Mouse (Mus musculus) embryonic stem cell, embryonic (primary cell): Measurements from ENCODE around the gene Olfr1331.
"Not testable (repeated sequence)": the region's sequence is repeated elsewhere in the genome, so short reads cannot be mapped to it uniquely, and the experiment has no call there.

Source experiments
- CTCF ChIA-PET, 4 experiments: fragments of 300-600 bp in 2 of 4; fragments of 350-600 bp in 2 of 4; sonication (Branson Sonifier 250); formaldehyde crosslinking; loops; one replicate each; lab custom pipeline; 2022; ENCODE audit warnings: inconsistent platforms in 2 of 4; lab: Charles Lee
- POLR2A ChIA-PET, 4 experiments: fragments of 300-600 bp in 2 of 4; fragments of 350-600 bp in 2 of 4; sonication (Branson Sonifier 250); formaldehyde crosslinking; loops; one replicate each; lab custom pipeline; 2022; ENCODE audit warnings: antibody characterized with exemption in 4 of 4, inconsistent platforms in 1 of 4; lab: Charles Lee

Gene Olfr1331

GRCm38 (mm10) chr4:118864349-118864748, at the start of gene Olfr1331:
Olfr1331 (plus strand) TSS chr4:118864649.
- POLR2A ChIA-PET, result no interaction called here
- CTCF ChIA-PET, result no interaction called here

- CTCF ChIA-PET, result no interaction called here
- POLR2A ChIA-PET, result no interaction called here
These were observed 45.5 kb upstream of the Olfr1331 start for GRCm38 (mm10) chr4:118818921-118819320.

DNA sequence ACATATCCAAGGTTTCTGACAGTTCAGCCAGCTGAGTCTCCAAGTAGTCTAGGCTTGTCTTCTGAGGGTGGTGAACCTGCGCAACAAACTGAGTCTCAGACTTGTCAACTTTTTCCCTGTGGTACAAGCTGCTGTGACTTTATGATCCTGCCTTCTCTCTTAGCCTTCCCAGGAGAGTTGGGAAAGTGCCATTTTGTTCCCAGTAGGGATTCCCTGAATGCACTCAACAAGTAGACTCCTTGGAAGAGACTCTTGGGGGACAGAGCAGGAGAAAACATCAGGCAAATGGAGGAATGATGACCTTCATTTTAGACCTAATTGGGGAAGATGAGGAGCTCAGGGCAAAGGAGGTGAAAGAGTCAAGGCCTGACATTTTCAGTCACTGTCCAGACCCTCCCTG, 28.3 kb upstream of the Olfr1331 start, which contains the start of gene Olfr1333:
TSS of gene Olfr1333 (minus strand) at position 101 of the 400 bp plus-strand sequence.
- CTCF ChIA-PET, result no interaction called here

DNA sequence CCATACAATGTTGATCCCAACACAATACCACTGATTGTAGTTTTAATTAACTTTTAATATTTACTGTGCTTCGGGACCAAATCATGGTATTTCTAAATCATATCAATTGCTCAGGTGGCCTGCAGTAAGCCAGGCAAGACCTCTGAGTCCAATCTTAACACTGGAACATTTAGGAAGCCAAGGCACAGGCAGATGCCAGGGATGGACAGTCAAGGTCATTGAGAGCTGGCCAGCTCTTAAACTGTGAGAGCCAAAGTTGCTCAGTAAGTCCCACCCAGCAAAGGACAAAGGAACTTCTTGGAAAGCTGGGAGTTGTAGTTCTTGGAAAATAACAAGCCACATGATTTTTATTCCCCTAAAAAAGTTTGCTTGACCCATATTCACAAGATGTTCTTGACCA, 2.7 kb upstream of the Olfr1331 start:
- CTCF ChIA-PET, result no interaction called here
- POLR2A ChIA-PET, result no interaction called here

More for the DNA sequence above, 28.3 kb upstream of the Olfr1331 start, which contains the start of gene Olfr1333:
- POLR2A ChIA-PET, result no interaction called here

- POLR2A ChIA-PET, result no interaction called here
These were observed 1.7 kb upstream of the Olfr1331 start for GRCm38 (mm10) chr4:118862704-118863103.

DNA sequence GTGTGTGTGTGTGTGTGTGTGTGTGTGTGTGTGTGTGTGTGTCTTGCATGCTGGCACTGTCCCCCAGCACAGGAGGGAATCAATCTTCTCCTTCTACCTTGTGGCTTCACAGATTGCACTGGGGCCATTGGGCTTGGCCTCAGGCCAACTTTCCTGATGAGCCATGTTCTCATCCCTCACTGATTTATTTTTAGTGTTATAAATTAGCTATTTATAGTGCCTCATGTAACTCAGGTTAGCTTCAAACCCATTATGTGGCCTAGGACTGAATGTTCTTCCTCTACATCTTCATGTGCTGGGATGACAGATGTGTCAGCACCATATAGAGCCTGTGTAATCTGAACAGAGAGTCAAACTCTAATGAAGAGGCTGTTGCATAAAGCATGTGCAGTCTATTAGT, 3.1 kb downstream of the Olfr1331 start:
- POLR2A ChIA-PET, result interaction anchor here in 1 of 4 experiments (0.7 kb wide), 1 partner anchor 173 kb away, joined by 4 read pairs; no protein-coding TSS in a partner anchor
- CTCF ChIA-PET, result no interaction called here

More at GRCm38 (mm10) chr4:118862704-118863103, 1.7 kb upstream of the Olfr1331 start:
- CTCF ChIA-PET, result no interaction called here

DNA sequence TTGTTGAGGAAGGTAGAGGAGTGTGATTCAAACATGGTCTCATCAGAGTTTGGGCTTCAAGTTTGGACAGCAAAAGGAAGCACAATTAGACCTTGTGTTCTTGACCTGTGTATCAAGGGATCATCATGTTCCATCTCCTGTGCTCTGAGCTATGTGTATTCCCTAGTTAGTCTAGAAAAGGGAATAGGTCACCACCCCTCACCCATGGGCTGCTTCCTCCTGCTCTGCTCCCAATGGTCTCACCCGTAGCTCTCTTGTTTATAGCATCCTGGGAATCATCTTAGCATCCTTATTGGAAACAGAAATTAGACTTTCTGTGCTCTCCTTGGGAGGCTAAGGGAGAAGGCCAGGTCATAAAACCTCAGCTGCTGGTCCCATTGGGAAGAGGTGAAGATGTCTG, 23.8 kb downstream of the Olfr1331 start, which contains the start of gene Olfr1330:
TSS of gene Olfr1330 (plus strand) at position 301 of the 400 bp plus-strand sequence.
- ChIA-PET CTCF (no interaction called here), POLR2A (interaction anchor here in 1 of 4 experiments (0.8 kb wide), 1 partner anchor 11 kb away, joined by 3 read pairs; no protein-coding TSS in a partner anchor)

DNA sequence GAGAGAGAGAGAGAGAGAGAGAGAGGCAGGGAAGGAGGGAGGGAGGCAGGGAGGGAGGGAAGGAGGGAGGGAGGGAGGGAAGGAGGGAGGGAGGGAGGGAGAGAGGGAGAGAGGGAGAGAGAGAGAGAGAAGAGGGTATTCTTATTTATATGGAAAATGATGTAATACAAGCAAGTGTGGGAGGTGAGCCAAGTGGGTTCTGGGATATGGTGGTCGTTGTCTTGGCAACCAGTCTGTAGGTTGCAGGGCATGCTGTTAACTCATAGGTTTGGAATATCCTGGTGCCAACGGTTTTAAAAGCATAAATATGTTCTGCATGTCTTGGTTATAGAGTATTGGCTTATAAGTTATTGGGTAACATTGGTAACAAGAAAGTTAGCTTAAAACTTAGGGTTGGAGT, 37.5 kb downstream of the Olfr1331 start:
- CTCF ChIA-PET, result no interaction called here
- POLR2A ChIA-PET, result no interaction called here

DNA sequence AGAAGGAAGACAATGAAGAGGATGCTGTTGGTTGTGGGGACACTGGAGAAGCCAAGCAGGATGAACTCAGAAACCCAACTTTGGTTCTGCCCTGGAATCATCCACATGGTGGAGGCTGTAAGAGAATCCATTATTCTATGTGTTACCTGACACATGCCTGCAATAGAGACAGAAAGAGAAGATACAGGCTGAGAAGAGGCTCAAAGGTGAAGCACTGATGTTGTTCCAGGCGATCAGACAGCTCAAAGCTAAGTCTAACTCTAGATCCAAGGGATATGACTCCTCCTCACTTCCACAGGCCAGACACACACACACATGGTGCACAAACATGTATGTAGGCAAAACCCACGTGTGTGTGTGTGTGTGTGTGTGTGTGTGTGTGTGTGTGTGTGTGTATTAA, 52.9 kb downstream of the Olfr1331 start, which contains the start of gene Olfr1329:
TSS of gene Olfr1329 (minus strand) at position 101 of the 400 bp plus-strand sequence.
- POLR2A ChIA-PET, result not testable (repeated sequence)
- CTCF ChIA-PET, result interaction anchor here in 2 of 4 experiments (0.6 to 0.7 kb wide), 2 partner anchors 21 to 101 kb away, joined by 3 read pairs; no protein-coding TSS in a partner anchor
